Mouse (Mus musculus) thymus, adult 2 months (tissue): ENCODE results near the gene Znrf3.

Experiments
- CTCF ChIP-seq: fragments of 200-500 bp; IDR thresholded peaks from 2 replicates; pipeline ENCODE4 v1.5.1; 2012; ENCODE audit warnings: mild to moderate bottlenecking, control low read depth, low read length, moderate library complexity, borderline replicate concordance; ENCODE audit not compliant: control insufficient read depth, poor library complexity, insufficient read depth; ENCODE audit errors: extremely low read depth
- POLR2A ChIP-seq: fragments of 200-500 bp; IDR thresholded peaks from 2 replicates; pipeline ENCODE4 v1.6.1; 2012; ENCODE audit warnings: mild to moderate bottlenecking, low read length, control low read depth, moderate library complexity; ENCODE audit not compliant: control insufficient read depth, poor library complexity, insufficient read depth; ENCODE audit errors: extremely low read depth

DNA sequence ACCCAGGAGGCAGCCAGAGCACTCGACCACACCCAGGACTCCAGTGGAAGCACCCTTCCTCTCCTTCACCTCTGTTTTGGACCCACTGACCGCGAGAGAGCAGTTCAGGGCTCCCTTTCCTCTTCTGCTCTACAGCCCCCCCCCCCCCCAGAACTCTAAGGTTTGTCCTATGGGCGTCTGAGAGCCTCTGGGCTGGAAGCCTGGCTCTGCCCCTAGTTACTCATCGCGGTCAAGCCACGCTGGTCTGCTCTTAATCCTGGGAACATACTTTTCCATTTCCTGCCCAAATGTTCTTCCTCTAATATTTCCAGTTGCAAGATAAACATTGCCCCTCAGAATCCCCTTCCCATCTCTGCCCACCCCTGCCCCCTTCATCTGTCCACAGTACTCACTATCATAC lies 199.2 kb downstream of the Znrf3 start:
- no peak for TF ChIP-seq POLR2A
- no peak for TF ChIP-seq CTCF
